Mouse (Mus musculus): Measurements from ENCODE around the gene Mid1.

DNA sequence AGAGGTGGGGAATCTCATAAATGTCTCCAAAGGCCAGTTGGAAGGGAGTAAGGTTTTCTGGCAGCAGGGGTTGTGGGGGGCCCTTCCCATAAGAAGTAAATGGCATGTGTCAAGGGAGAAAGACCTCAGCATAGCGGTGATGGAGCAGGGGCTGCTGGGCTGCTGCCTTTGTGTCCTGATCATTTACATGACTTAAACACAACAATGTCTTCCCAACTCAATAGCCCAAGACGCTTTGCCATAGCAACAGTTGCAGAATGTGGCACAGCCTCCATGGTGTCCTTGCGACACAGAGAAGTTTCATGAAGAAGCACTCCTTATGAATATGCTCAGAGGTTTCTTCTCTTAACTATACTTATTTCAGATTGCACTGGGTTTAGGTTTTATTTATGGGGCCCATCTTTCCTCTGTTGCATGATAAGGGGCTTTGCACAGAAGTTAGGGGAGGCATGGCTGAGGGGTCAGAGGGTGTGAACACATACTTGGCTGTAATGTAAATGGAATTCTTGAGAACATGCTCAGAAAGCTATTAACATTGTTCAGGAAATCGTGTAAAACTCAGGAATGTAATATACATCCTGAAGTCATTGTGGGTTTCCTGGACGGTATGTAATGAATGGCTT, 159.3 kb downstream of the Mid1 start:
- TF ChIP-seq CTCF (IDR thresholded peaks at IDR 0.05; ENCODE audit: control insufficient read depth, insufficient read depth, insufficient read length) = no peak
- TF ChIP-seq MAX (IDR thresholded peaks at IDR 0.05) = no peak
- no peak for TF ChIP-seq MYOD1 (IDR thresholded peaks at IDR 0.05; ENCODE audit: control insufficient read depth, insufficient read length, low read depth)
- no peak for TF ChIP-seq USF1 (IDR thresholded peaks at IDR 0.05; ENCODE audit: low read depth)
- no peak for TF ChIP-seq CEBPB (IDR thresholded peaks at IDR 0.05; ENCODE audit: low read depth)
- no peak for TF ChIP-seq FOSL1 (IDR thresholded peaks at IDR 0.05; ENCODE audit: insufficient read depth, low read length, poor library complexity, severe bottlenecking)

Data from C2C12 (cell line).